Mouse (Mus musculus): ENCODE data around the gene Ccdc60. TPM values are rescaled to one million over a fixed set of nuclear protein-coding genes. Genes with fewer than 3 reads are reported as not detected.
"Not testable (repeated sequence)": the region's sequence is repeated elsewhere in the genome, so short reads cannot be mapped to it uniquely, and the experiment has no call there.

Gene Ccdc60
- polyA plus RNA-seq, 1 experiment = 0.85 TPM

DNA sequence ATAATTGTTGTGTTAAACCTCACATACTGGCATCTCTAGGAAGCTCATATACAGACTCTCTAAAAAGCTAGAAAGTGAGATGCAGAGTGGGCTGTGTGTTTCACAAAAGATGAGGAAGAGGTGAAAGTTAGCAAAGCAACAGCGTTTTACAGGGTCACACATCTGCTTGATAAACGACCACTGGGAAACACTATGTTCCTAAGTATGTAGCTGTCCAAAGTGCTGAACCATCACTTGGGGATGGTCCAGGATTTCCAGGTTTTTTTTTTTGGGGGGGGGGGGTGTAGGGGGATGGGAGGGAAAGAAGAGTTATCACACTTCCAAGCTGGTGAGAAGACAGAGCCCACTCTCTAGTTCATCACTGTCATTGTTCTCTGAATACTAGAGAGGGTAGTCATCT lies 134.0 kb downstream of the Ccdc60 start:
- 36% methylated on average over 2 of the region's 2 CpGs for WGBS
- H3K4me1 ChIP-seq (ENCODE audit: control insufficient read depth, insufficient read depth, low read length) = no peaks in the 10 kb centered on the region
- no peak overlapping the region for H3K27ac ChIP-seq (ENCODE audit: control insufficient read depth, insufficient read depth, low read depth, low read length, poor library complexity)
- TF ChIP-seq CTCF (IDR thresholded peaks at IDR 0.05; ENCODE audit: control insufficient read depth, insufficient read depth, low read length) (no peak), POLR2A (IDR thresholded peaks at IDR 0.05; ENCODE audit: borderline replicate concordance, control insufficient read depth, low read depth, low read length) (no peak)
- no peak overlapping the region for H3K4me3 ChIP-seq (replicated peaks; ENCODE audit: control insufficient read depth, low read depth, low read length)

DNA sequence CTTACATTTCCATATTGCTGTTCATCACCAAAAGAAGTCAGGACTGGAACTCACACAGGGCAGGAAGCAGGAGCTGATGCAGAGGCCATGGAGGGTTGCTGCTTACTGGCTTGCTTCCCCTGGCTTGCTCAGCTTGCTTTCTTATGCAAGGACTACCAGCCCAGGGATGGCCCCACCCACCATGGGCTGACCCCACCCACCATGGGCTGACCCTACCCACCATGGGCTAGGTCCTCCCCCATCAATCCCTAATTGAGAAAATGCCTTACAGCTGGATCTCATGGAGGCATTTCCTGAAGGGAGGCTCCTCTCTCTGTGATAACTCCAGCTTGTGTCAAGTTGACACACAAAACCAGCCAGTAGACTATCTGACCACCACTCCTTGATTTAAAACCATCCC lies 142.3 kb downstream of the Ccdc60 start:
- H3K4me1 ChIP-seq (ENCODE audit: control insufficient read depth, insufficient read depth, low read length); H3K4me3 ChIP-seq (replicated peaks; ENCODE audit: control insufficient read depth, low read depth, low read length); H3K27ac ChIP-seq (ENCODE audit: control insufficient read depth, insufficient read depth, low read depth, low read length, poor library complexity): not testable (repeated sequence)

DNA sequence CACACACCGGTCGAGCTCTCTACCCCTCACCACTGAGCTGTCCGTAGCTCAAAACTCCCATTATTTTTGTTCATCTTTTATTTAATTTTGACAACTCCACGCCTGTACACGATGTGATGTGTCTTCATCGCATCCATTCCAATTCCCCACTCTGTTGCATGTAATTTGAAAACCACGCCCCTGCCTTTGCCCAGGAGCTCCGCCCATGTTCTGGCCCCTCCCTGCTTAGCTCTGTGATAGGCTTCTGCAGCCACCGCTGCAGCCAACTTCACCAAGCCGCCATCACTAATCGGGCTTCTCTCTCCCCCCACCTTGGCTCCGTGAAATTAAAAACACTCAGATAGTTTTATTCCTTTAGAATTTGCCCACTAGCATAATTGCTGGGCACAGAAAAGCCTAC lies 144.1 kb downstream of the Ccdc60 start:
- TF ChIP-seq CTCF (IDR thresholded peaks at IDR 0.05; ENCODE audit: control insufficient read depth, insufficient read depth, low read length) (no peak), POLR2A (IDR thresholded peaks at IDR 0.05; ENCODE audit: borderline replicate concordance, control insufficient read depth, low read depth, low read length) (no peak)
- H3K4me1 ChIP-seq (ENCODE audit: control insufficient read depth, insufficient read depth, low read length) = no peaks in the 10 kb centered on the region
- no peak overlapping the region for H3K27ac ChIP-seq (ENCODE audit: control insufficient read depth, insufficient read depth, low read depth, low read length, poor library complexity)
- WGBS = 75% methylated on average over 12 of the region's 12 CpGs
- H3K4me3 ChIP-seq (replicated peaks; ENCODE audit: control insufficient read depth, low read depth, low read length) = no peak overlapping the region

DNA sequence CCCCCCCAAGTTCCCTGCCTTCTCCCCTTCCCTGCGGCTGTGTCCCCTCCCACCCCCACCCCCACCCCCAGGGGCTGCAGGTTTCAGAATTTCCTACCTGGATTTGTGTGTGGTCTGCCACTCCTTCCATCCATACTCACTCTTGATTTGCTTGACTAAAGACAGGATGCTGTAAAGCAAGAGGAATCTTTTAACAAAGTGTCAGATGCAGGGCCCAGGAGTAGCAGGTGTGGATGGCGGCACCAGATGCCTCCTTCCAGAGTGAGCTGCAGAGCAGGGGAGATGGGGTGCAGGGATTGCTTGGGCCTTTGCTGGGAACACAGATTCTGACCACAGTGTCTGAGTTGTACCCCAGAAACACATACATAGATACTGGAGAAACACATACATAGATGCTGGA lies 148.1 kb downstream of the Ccdc60 start:
- TF ChIP-seq CTCF (IDR thresholded peaks at IDR 0.05; ENCODE audit: control insufficient read depth, insufficient read depth, low read length) (no peak), POLR2A (IDR thresholded peaks at IDR 0.05; ENCODE audit: borderline replicate concordance, control insufficient read depth, low read depth, low read length) (no peak)
- 69% methylated on average over 2 of the region's 2 CpGs for WGBS

DNA sequence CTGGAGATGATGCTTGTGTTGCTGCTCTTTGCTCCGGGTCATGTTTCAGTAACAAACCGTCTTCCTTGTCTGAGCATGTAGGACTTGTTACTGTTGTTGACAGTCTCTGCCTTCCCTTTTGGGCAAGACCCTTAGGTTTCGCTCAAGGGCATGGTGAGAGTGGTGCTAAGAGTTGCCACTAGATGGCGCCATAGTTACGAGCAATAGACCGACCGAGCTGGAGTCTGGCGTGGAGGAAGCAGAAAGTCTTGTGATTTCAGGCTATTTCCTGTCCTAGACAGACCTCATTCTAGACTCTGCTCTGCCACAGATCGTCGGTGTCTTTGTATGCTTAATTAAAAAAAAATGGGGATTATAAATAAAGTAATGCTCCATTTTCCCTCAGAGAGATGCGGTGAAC lies 165.4 kb downstream of the Ccdc60 start:
- TF ChIP-seq POLR2A (IDR thresholded peaks at IDR 0.05; ENCODE audit: borderline replicate concordance, control insufficient read depth, low read depth, low read length) (no peak), CTCF (IDR thresholded peaks at IDR 0.05; ENCODE audit: control insufficient read depth, insufficient read depth, low read length) (peak; percentile 86)
- Histone ChIP-seq H3K4me3 (replicated peaks; ENCODE audit: control insufficient read depth, low read depth, low read length) (no peak overlapping the region), H3K27ac (ENCODE audit: control insufficient read depth, insufficient read depth, low read depth, low read length, poor library complexity) (no peak overlapping the region), H3K4me1 (ENCODE audit: control insufficient read depth, insufficient read depth, low read length) (no peaks in the 10 kb centered on the region)
- 8% methylated on average over 11 of the region's 11 CpGs for WGBS

More for the DNA sequence above, 148.1 kb downstream of the Ccdc60 start:
- Histone ChIP-seq H3K4me3 (replicated peaks; ENCODE audit: control insufficient read depth, low read depth, low read length) (no peak overlapping the region), H3K27ac (ENCODE audit: control insufficient read depth, insufficient read depth, low read depth, low read length, poor library complexity) (no peak overlapping the region), H3K4me1 (ENCODE audit: control insufficient read depth, insufficient read depth, low read length) (no peaks in the 10 kb centered on the region)

DNA sequence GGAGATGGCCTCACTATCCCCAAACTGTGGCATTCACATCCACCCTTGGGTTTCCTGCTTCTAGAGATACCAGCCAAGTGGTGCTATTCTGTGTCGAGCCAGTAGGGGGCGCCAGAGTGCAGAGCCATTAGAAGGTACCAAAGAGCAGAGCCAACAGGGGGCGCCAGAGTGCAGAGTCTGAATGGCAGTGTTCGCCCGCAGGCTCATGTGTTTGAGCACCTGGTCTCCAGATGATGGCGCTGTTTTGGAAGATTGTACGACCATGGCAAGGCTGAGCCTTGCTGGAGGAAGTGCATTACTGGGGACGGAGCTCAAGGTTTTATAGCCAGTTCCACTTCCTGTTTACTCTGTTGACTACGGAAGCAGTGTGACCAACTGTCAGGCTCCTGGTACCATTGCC lies 172.2 kb downstream of the Ccdc60 start:
- TF ChIP-seq POLR2A (IDR thresholded peaks at IDR 0.05; ENCODE audit: borderline replicate concordance, control insufficient read depth, low read depth, low read length) (no peak), CTCF (IDR thresholded peaks at IDR 0.05; ENCODE audit: control insufficient read depth, insufficient read depth, low read length) (peak; percentile 91)
- H3K4me1 ChIP-seq (ENCODE audit: control insufficient read depth, insufficient read depth, low read length) = no peaks in the 10 kb centered on the region
- WGBS = 16% methylated on average over 9 of the region's 9 CpGs
- no peak overlapping the region for H3K4me3 ChIP-seq (replicated peaks; ENCODE audit: control insufficient read depth, low read depth, low read length)
- H3K27ac ChIP-seq (ENCODE audit: control insufficient read depth, insufficient read depth, low read depth, low read length, poor library complexity) = no peak overlapping the region

DNA sequence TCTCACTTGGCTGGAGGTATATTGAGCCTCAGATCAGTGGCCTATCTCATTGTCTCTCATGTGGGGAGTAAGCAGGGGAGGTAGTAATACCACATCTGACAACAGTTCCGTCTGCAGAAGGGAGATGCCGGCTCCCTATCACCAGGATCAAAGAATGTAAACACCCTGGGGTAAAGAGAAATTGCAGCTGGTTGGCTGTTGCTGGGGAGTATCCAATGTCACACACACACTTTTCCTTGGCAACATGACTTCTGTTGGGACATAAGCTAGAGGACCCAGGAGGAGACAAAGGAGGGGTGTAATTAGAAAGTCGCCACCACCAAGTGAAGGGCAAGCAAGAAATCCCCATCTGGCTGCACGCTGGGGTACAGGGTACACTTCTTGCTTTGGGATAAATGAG lies 172.7 kb downstream of the Ccdc60 start:
- Histone ChIP-seq H3K4me1 (ENCODE audit: control insufficient read depth, insufficient read depth, low read length) (no peaks in the 10 kb centered on the region), H3K4me3 (replicated peaks; ENCODE audit: control insufficient read depth, low read depth, low read length) (no peak overlapping the region), H3K27ac (ENCODE audit: control insufficient read depth, insufficient read depth, low read depth, low read length, poor library complexity) (no peak overlapping the region)
- 67% methylated on average over 4 of the region's 4 CpGs for WGBS
- TF ChIP-seq POLR2A (IDR thresholded peaks at IDR 0.05; ENCODE audit: borderline replicate concordance, control insufficient read depth, low read depth, low read length) (no peak), CTCF (IDR thresholded peaks at IDR 0.05; ENCODE audit: control insufficient read depth, insufficient read depth, low read length) (no peak)

DNA sequence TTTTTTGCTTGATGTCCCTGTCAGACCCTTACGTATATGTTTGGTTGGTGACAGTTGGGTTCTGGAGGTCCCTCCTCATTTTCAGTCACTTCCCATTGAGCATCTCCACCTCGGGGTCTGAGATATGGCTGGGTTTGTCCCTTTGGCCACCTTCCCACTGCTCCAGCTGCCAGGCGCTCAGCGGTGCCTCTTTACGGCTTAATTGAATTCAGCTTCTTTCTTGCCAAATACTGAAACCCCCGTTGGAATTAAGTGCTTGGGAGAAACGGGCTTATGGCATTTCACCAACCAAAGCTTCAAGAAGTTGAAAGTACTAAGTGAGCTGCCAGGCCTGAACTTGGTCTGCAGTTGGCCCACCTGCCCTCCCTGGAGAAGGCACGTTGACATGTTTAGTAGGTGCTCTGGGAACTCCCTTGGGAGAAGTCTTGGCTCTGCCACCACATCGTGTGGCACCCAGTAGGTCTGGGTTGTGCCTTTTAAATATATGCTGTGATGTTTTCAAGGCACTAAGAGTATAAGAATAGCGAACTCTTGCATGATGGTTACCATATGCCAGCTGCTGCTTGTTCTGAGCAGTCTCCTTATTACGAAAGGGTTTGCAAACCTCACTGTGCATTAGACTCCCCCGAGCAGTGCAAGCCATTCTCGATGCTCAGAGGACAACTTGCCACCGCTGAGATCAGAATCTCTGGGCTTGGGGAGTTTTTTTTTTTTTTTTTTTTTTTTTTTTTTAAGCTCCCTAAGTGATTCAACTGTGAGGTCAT lies 173.5 kb downstream of the Ccdc60 start:
- Histone ChIP-seq H3K4me3 (replicated peaks; ENCODE audit: control insufficient read depth, low read depth, low read length) (no peak overlapping the region), H3K27ac (ENCODE audit: control insufficient read depth, insufficient read depth, low read depth, low read length, poor library complexity) (no peak overlapping the region), H3K4me1 (ENCODE audit: control insufficient read depth, insufficient read depth, low read length) (no peaks in the 10 kb centered on the region)
- 70% methylated on average over 14 of the region's 14 CpGs for WGBS
- TF ChIP-seq CTCF (IDR thresholded peaks at IDR 0.05; ENCODE audit: control insufficient read depth, insufficient read depth, low read length) (no peak), POLR2A (IDR thresholded peaks at IDR 0.05; ENCODE audit: borderline replicate concordance, control insufficient read depth, low read depth, low read length) (no peak)

DNA sequence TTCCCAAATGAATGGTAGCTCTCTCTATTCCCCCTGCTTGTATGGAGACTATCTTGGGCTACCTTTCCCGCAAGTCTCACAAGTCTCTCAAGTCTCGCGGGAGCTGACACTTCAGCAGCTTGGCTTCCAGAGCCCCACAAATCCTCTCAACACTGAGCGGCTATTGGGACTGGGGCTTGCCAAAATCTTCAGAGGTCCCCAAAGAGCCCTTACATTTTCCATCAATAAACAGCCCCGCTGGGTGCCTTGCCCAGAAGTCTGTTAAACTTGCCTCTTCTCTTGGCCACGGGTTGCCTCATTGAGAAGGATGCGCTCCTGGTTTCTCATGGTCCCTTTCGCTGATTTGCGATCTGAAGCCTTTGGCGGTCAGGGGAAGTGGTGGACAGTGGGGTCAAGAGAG lies 180.1 kb downstream of the Ccdc60 start:
- Histone ChIP-seq H3K4me3 (replicated peaks; ENCODE audit: control insufficient read depth, low read depth, low read length) (no peak overlapping the region), H3K4me1 (ENCODE audit: control insufficient read depth, insufficient read depth, low read length) (no peaks in the 10 kb centered on the region), H3K27ac (ENCODE audit: control insufficient read depth, insufficient read depth, low read depth, low read length, poor library complexity) (no peak overlapping the region)
- 92% methylated on average over 10 of the region's 10 CpGs for WGBS
- TF ChIP-seq POLR2A (IDR thresholded peaks at IDR 0.05; ENCODE audit: borderline replicate concordance, control insufficient read depth, low read depth, low read length) = no peak
- no peak for TF ChIP-seq CTCF (IDR thresholded peaks at IDR 0.05; ENCODE audit: control insufficient read depth, insufficient read depth, low read length)
